Mouse (Mus musculus): ENCODE measurements at regions not wholly inside any gene's neighbourhood (a gene's known extent, or its start where the extent isn't known, plus 50 kb on each side); places are given as distances from the start of the nearest gene placed in this dataset.

GRCm38 (mm10) chr2:7722283-7722935, 213.0 kb upstream of the Celf2 start:
- WGBS = 93% methylated on average over 10 of the region's 10 CpGs
- H3K9me3 ChIP-seq (ENCODE audit: control insufficient read depth, low read length) = no peaks in the 10 kb centered on the region

GRCm38 (mm10) chr2:7711046-7711445, 201.7 kb upstream of the Celf2 start:
- no peak overlapping the region for H3K4me2 ChIP-seq (ENCODE audit: low read depth, low read length)

More at GRCm38 (mm10) chr2:7722283-7722935, 213.0 kb upstream of the Celf2 start:
- Histone ChIP-seq H3K4me3 (ENCODE audit: low read depth, low read length) (no peak overlapping the region), H3K4me2 (ENCODE audit: low read depth, low read length) (no peak overlapping the region), H3K27me3 (ENCODE audit: control insufficient read depth, insufficient read depth, low read length) (no peaks in the 10 kb centered on the region), H3K4me1 (ENCODE audit: control insufficient read depth, insufficient read depth, low read length) (no peaks in the 10 kb centered on the region), H3K36me3 (ENCODE audit: control insufficient read depth, insufficient read depth, low read length) (no peaks in the 10 kb centered on the region), H3K9ac (replicated peaks; ENCODE audit: low read depth, low read length) (no peak overlapping the region), H3K27ac (ENCODE audit: low read depth, low read length) (no peak overlapping the region)
- ATAC-seq (ENCODE audit: low read depth) = no peak

GRCm38 (mm10) chr2:7710476-7710875, 201.1 kb upstream of the Celf2 start:
- Histone ChIP-seq H3K4me1 (ENCODE audit: control insufficient read depth, insufficient read depth, low read length) (no peaks in the 10 kb centered on the region), H3K27ac (ENCODE audit: low read depth, low read length) (no peak overlapping the region), H3K9ac (replicated peaks; ENCODE audit: low read depth, low read length) (no peak overlapping the region), H3K4me2 (ENCODE audit: low read depth, low read length) (no peak overlapping the region), H3K9me3 (ENCODE audit: control insufficient read depth, low read length) (no peaks in the 10 kb centered on the region), H3K36me3 (ENCODE audit: control insufficient read depth, insufficient read depth, low read length) (no peaks in the 10 kb centered on the region), H3K4me3 (ENCODE audit: low read depth, low read length) (no peak overlapping the region), H3K27me3 (ENCODE audit: control insufficient read depth, insufficient read depth, low read length) (no peaks in the 10 kb centered on the region)
- 87% methylated on average over 1 of the region's 1 CpGs for WGBS
- no peak for ATAC-seq (ENCODE audit: low read depth)

More at GRCm38 (mm10) chr2:7711046-7711445, 201.7 kb upstream of the Celf2 start:
- H3K9me3 ChIP-seq (ENCODE audit: control insufficient read depth, low read length) = no peaks in the 10 kb centered on the region
- WGBS = 87% methylated on average over 1 of the region's 1 CpGs
- no peaks in the 10 kb centered on the region for H3K36me3 ChIP-seq (ENCODE audit: control insufficient read depth, insufficient read depth, low read length)
- H3K9ac ChIP-seq (replicated peaks; ENCODE audit: low read depth, low read length) = no peak overlapping the region
- H3K4me3 ChIP-seq (ENCODE audit: low read depth, low read length) = no peak overlapping the region
- no peak for ATAC-seq (ENCODE audit: low read depth)
- H3K27me3 ChIP-seq (ENCODE audit: control insufficient read depth, insufficient read depth, low read length) = no peaks in the 10 kb centered on the region
- H3K27ac ChIP-seq (ENCODE audit: low read depth, low read length) = no peak overlapping the region
- H3K4me1 ChIP-seq (ENCODE audit: control insufficient read depth, insufficient read depth, low read length) = no peaks in the 10 kb centered on the region

- Histone ChIP-seq H3K27ac (ENCODE audit: low read depth, low read length) (no peak overlapping the region), H3K4me3 (ENCODE audit: low read depth, low read length) (no peak overlapping the region), H3K4me1 (ENCODE audit: control insufficient read depth, insufficient read depth, low read length) (no peaks in the 10 kb centered on the region), H3K27me3 (ENCODE audit: control insufficient read depth, insufficient read depth, low read length) (no peaks in the 10 kb centered on the region), H3K4me2 (ENCODE audit: low read depth, low read length) (no peak overlapping the region), H3K9ac (replicated peaks; ENCODE audit: low read depth, low read length) (no peak overlapping the region), H3K9me3 (ENCODE audit: control insufficient read depth, low read length) (no peaks in the 10 kb centered on the region), H3K36me3 (ENCODE audit: control insufficient read depth, insufficient read depth, low read length) (no peaks in the 10 kb centered on the region)
- ATAC-seq (ENCODE audit: low read depth) = no peak
- 96% methylated on average over 1 of the region's 1 CpGs for WGBS
These were observed 174.0 kb upstream of the Celf2 start for GRCm38 (mm10) chr2:7683355-7683754.

- WGBS = 52% methylated on average over 6 of the region's 6 CpGs
- Histone ChIP-seq H3K4me3 (ENCODE audit: low read depth, low read length) (no peak overlapping the region), H3K27ac (ENCODE audit: low read depth, low read length) (no peak overlapping the region), H3K4me1 (ENCODE audit: control insufficient read depth, insufficient read depth, low read length) (no peaks in the 10 kb centered on the region), H3K9ac (replicated peaks; ENCODE audit: low read depth, low read length) (no peak overlapping the region), H3K36me3 (ENCODE audit: control insufficient read depth, insufficient read depth, low read length) (no peaks in the 10 kb centered on the region), H3K27me3 (ENCODE audit: control insufficient read depth, insufficient read depth, low read length) (no peaks in the 10 kb centered on the region), H3K4me2 (ENCODE audit: low read depth, low read length) (no peak overlapping the region), H3K9me3 (ENCODE audit: control insufficient read depth, low read length) (no peaks in the 10 kb centered on the region)
- ATAC-seq (ENCODE audit: low read depth) = peak; percentile 38
These were observed 131.5 kb upstream of the Celf2 start for GRCm38 (mm10) chr2:7640892-7641291.

GRCm38 (mm10) chr2:7622716-7623285, 113.4 kb upstream of the Celf2 start:
- Histone ChIP-seq H3K4me2 (ENCODE audit: low read depth, low read length) (no peak overlapping the region), H3K4me3 (ENCODE audit: low read depth, low read length) (no peak overlapping the region), H3K27ac (ENCODE audit: low read depth, low read length) (no peak overlapping the region), H3K4me1 (ENCODE audit: control insufficient read depth, insufficient read depth, low read length) (no peaks in the 10 kb centered on the region), H3K36me3 (ENCODE audit: control insufficient read depth, insufficient read depth, low read length) (no peaks in the 10 kb centered on the region), H3K9ac (replicated peaks; ENCODE audit: low read depth, low read length) (no peak overlapping the region), H3K9me3 (ENCODE audit: control insufficient read depth, low read length) (no peaks in the 10 kb centered on the region), H3K27me3 (ENCODE audit: control insufficient read depth, insufficient read depth, low read length) (no peaks in the 10 kb centered on the region)
- ATAC-seq (ENCODE audit: low read depth) = no peak
- WGBS = 91% methylated on average over 5 of the region's 5 CpGs

GRCm38 (mm10) chr2:7619888-7620664, 110.7 kb upstream of the Celf2 start:
- H3K27ac ChIP-seq (ENCODE audit: low read depth, low read length) = no peak overlapping the region

GRCm38 (mm10) chr2:7578196-7578595, 68.8 kb upstream of the Celf2 start:
- Histone ChIP-seq H3K4me2 (ENCODE audit: low read depth, low read length) (no peak overlapping the region), H3K27ac (ENCODE audit: low read depth, low read length) (no peak overlapping the region), H3K4me1 (ENCODE audit: control insufficient read depth, insufficient read depth, low read length) (no peaks in the 10 kb centered on the region), H3K36me3 (ENCODE audit: control insufficient read depth, insufficient read depth, low read length) (no peaks in the 10 kb centered on the region), H3K27me3 (ENCODE audit: control insufficient read depth, insufficient read depth, low read length) (no peaks in the 10 kb centered on the region), H3K9me3 (ENCODE audit: control insufficient read depth, low read length) (no peaks in the 10 kb centered on the region), H3K9ac (replicated peaks; ENCODE audit: low read depth, low read length) (no peak overlapping the region), H3K4me3 (ENCODE audit: low read depth, low read length) (no peak overlapping the region)
- ATAC-seq (ENCODE audit: low read depth) = no peak
- WGBS = 77% methylated on average over 2 of the region's 2 CpGs

More at GRCm38 (mm10) chr2:7619888-7620664, 110.7 kb upstream of the Celf2 start:
- WGBS = 69% methylated on average over 9 of the region's 9 CpGs
- no peak overlapping the region for H3K4me2 ChIP-seq (ENCODE audit: low read depth, low read length)
- H3K4me1 ChIP-seq (ENCODE audit: control insufficient read depth, insufficient read depth, low read length) = no peaks in the 10 kb centered on the region
- H3K9me3 ChIP-seq (ENCODE audit: control insufficient read depth, low read length) = no peaks in the 10 kb centered on the region
- no peak overlapping the region for H3K9ac ChIP-seq (replicated peaks; ENCODE audit: low read depth, low read length)
- no peaks in the 10 kb centered on the region for H3K27me3 ChIP-seq (ENCODE audit: control insufficient read depth, insufficient read depth, low read length)
- ATAC-seq (ENCODE audit: low read depth) = peak; percentile 46; the same call in 1 of the 2 replicates
- no peaks in the 10 kb centered on the region for H3K36me3 ChIP-seq (ENCODE audit: control insufficient read depth, insufficient read depth, low read length)
- H3K4me3 ChIP-seq (ENCODE audit: low read depth, low read length) = no peak overlapping the region
